ENCODE assay signal across 14 mouse cellular contexts in the genomic region with DNA sequence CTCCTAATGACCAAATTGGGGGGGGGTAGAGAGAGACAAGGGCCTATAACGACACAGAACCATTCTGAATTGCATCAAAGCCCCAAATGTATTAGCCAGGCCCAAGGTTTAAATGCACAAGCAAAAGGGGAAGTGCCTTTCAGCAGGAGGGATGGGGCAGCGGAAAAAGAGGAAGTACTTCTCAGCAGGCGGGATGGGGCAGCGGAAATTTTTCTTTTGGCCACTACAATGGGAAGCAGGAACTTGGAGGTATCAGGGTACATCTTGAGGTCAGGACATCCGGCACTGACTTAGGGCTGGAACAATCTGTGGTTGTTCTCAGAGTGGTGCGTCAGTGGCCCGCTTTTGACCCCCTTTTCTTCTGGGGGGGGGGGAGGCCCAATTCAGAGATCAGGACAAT. TPM values are rescaled to one million over a fixed set of nuclear protein-coding genes. Genes with fewer than 3 reads are reported as not detected.
"Had no signal": no experiment of that assay in that cellular context is flagged by ENCODE, and none has a peak within 500 bp of the region (broad histone marks: within the 10 kb centered on the region; RNA-seq: fewer than 3 reads in every experiment).

No protein-coding gene starts in this region.

RNA-seq across cellular contexts. Expression of gene Bcl2l15, which starts 8.5 kb away (rescaled TPM):
- total RNA-seq: granulocyte monocyte progenitor cell, adult 5-6 weeks; heart, adult 18-20 months; heart, adult 8-10 months; heart, postnatal 25 days; heart, postnatal 4 days had no signal
- polyA plus RNA-seq: hindbrain, embryonic 10.5 days; hindbrain, embryonic 12.5 days; kidney, embryonic 14.5 days; kidney, embryonic 16.5 days; limb, embryonic 12.5 days had no signal

RNA-seq across cellular contexts. Expression of gene Gm43064, which starts 31.6 kb away (rescaled TPM):
- total RNA-seq: gastrocnemius, postnatal 10 days; heart, adult 8-10 months; heart, postnatal 10 days; heart, postnatal 25 days had no signal
- polyA plus RNA-seq: heart, embryonic 10.5 days; intestine, embryonic 15.5 days had no signal
